Comparison of ENCODE assay signal across 24 mouse cellular contexts in the genomic region with DNA sequence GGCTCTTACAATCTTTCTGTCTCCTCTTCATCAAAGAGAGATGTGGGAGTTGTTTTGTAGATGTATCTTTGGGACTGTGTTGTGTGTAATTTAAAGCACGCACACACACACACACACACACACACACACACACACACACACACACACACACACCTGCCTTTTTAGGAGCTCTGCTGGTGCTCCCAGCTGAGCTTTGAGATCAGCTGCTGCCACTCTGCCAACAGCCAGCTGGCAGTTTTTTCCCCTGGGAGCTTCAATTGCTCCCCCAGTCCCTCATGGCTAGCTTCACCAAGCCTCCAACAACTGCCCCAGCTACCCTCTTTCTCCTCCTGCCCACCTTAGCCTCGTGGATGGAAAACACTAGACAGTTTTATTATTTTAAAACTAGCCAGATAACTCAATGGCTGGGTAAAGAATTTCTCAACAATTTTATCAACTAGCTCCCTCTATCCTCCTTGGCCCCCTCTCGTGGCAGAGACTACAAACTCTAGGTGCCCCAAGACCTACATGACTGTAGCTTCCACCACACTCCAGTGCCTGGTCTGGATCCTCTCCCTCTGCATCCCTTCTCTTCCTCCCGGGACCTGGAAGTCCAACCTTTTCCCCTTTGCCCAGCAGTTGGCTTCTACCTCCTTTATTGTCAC. TPM values are rescaled to one million over a fixed set of nuclear protein-coding genes. Genes with fewer than 3 reads are reported as not detected.
DNase-seq lines count a peak whose midpoint lies in the region; ATAC-seq and TF ChIP-seq lines count a peak whose summit lies in the region.
"Had no signal": no experiment of that assay in that cellular context is flagged by ENCODE, and none has a peak within 500 bp of the region (broad histone marks: within the 10 kb centered on the region; RNA-seq: fewer than 3 reads in every experiment).

No protein-coding gene starts in this region.

- H3K4me1 ChIP-seq in forebrain, embryonic 13.5 days, result no peaks in the 10 kb centered on the region
- H3K4me1 ChIP-seq: embryonic facial prominence, embryonic 12.5 days; heart, embryonic 10.5 days; limb, embryonic 12.5 days; liver, embryonic 15.5 days; neural tube, embryonic 13.5 days had no signal

- H3K9ac ChIP-seq in forebrain, embryonic 13.5 days, result no peak overlapping the region
- H3K9ac ChIP-seq: embryonic facial prominence, embryonic 12.5 days; limb, embryonic 12.5 days; liver, embryonic 15.5 days; neural tube, embryonic 13.5 days had no signal

- H3K27me3 ChIP-seq in forebrain, embryonic 13.5 days, result no peaks in the 10 kb centered on the region
- H3K27me3 ChIP-seq: embryonic facial prominence, embryonic 12.5 days; limb, embryonic 12.5 days; liver, embryonic 15.5 days; neural tube, embryonic 13.5 days had no signal

- 71% methylated on average over 4 of the region's 4 CpGs for WGBS in forebrain, embryonic 13.5 days

- DNase-seq in adrenal gland, postnatal 14 days, result peak; percentile 14
- DNase-seq in adrenal gland, postnatal 10 days, result no peak
- no peak for DNase-seq in layer of hippocampus, adult 2 months (ENCODE audit: low spot score in 2 of 2)
- no peak for DNase-seq in layer of hippocampus, postnatal 36 days
- peak; percentile 13 for DNase-seq in A20 (ENCODE audit: low read depth, low spot score)
- DNase-seq in thymus, postnatal 0 days (ENCODE audit: low spot score), result peak; percentile 34
- no peak for DNase-seq in frontal cortex, postnatal 10 days (ENCODE audit: low spot score in 2 of 2)
- DNase-seq: cerebellum, adult 11-12 months; heart, postnatal 14 days; kidney, adult 2 months; right cerebral cortex, postnatal 25 days had no signal

- no peaks in the 10 kb centered on the region for H3K36me3 ChIP-seq in forebrain, embryonic 13.5 days (ENCODE audit: poor library complexity, severe bottlenecking)
- H3K36me3 ChIP-seq: embryonic facial prominence, embryonic 12.5 days; heart, embryonic 10.5 days; limb, embryonic 12.5 days; liver, embryonic 15.5 days; neural tube, embryonic 13.5 days had no signal

- no peak for ATAC-seq in forebrain, embryonic 13.5 days
- ATAC-seq: hindbrain, embryonic 16.5 days had no signal

- H3K27ac ChIP-seq in layer of hippocampus, adult 2 months, result no peak overlapping the region
- no peak overlapping the region for H3K27ac ChIP-seq in forebrain, embryonic 13.5 days
- H3K27ac ChIP-seq: embryonic facial prominence, embryonic 12.5 days; heart, embryonic 10.5 days; limb, embryonic 12.5 days; liver, embryonic 15.5 days; neural tube, embryonic 13.5 days had no signal

- no peak overlapping the region for H3K4me2 ChIP-seq in forebrain, embryonic 13.5 days
- H3K4me2 ChIP-seq: embryonic facial prominence, embryonic 12.5 days; limb, embryonic 12.5 days; liver, embryonic 15.5 days; neural tube, embryonic 13.5 days had no signal

- peak; percentile 42 for TF ChIP-seq CTCF in layer of hippocampus, adult 2 months (conservative IDR thresholded peaks at IDR 0.05)

- H3K9me3 ChIP-seq in forebrain, embryonic 13.5 days (replicated peaks), result no peaks in the 10 kb centered on the region
- H3K9me3 ChIP-seq: embryonic facial prominence, embryonic 12.5 days; heart, embryonic 10.5 days; limb, embryonic 12.5 days; liver, embryonic 15.5 days; neural tube, embryonic 13.5 days had no signal

- H3K4me3 ChIP-seq in layer of hippocampus, adult 2 months, result no peak overlapping the region
- H3K4me3 ChIP-seq in forebrain, embryonic 13.5 days, result no peak overlapping the region
- H3K4me3 ChIP-seq: embryonic facial prominence, embryonic 12.5 days; heart, embryonic 10.5 days; limb, embryonic 12.5 days; liver, embryonic 15.5 days; neural tube, embryonic 13.5 days had no signal

RNA-seq across cellular contexts. Expression of a gene that starts 18.2 kb away (rescaled TPM):
- 4.2 and 6.4 TPM in 2 replicates for total RNA-seq in adrenal gland, postnatal 14 days (2021)
- 1 to 10 TPM; 5.4 to 5.9 TPM for total RNA-seq in adrenal gland, postnatal 10 days (2021)
- total RNA-seq in layer of hippocampus, adult 2 months (2021), result 10 to 100 TPM; 10.1 to 10.6 TPM
- 10 to 100 TPM in 1 of 2 experiments, 1 to 10 TPM in 1; 9.1 to 12.0 TPM for total RNA-seq in layer of hippocampus, postnatal 36 days (2021)
- polyA plus RNA-seq in thymus, postnatal 0 days (2015; fragmentation: Nextera tagmentation; extraction: Ambion mirVana), result 1.2 and 1.4 TPM in 2 replicates
- polyA plus RNA-seq in forebrain, embryonic 13.5 days (2015; fragmentation: Nextera tagmentation; extraction: Ambion mirVana), result 0.36 and 0.40 TPM in 2 replicates

RNA-seq across cellular contexts. Expression of a gene that starts 18.2 kb away (rescaled TPM):
- not detected in 2 replicates for total RNA-seq in adrenal gland, postnatal 14 days (2021)
- under 1 TPM in 1 of 2 experiments, not detected in 1; 0.09 TPM for total RNA-seq in adrenal gland, postnatal 10 days (2021)
- total RNA-seq in layer of hippocampus, adult 2 months (2021), result not detected
- total RNA-seq in layer of hippocampus, postnatal 36 days (2021), result not detected
- polyA plus RNA-seq in thymus, postnatal 0 days (2015; fragmentation: Nextera tagmentation; extraction: Ambion mirVana), result not detected in 2 replicates
- polyA plus RNA-seq in forebrain, embryonic 13.5 days (2015; fragmentation: Nextera tagmentation; extraction: Ambion mirVana), result not detected in 2 replicates
- total RNA-seq: common myeloid progenitor, adult 5-6 weeks; ES-E14; heart, postnatal 14 days; left cerebral cortex, adult 18-20 months; megakaryocyte progenitor cell, adult 5-6 weeks; midbrain, postnatal 0 days had no signal
- polyA plus RNA-seq: brain, embryonic 14.5 days; embryonic facial prominence, embryonic 12.5 days; heart, embryonic 10.5 days; hindbrain, embryonic 16.5 days; kidney, adult 2 months; limb, embryonic 12.5 days; midbrain, postnatal 0 days; neural tube, embryonic 13.5 days had no signal

RNA-seq across cellular contexts. Expression of a gene that starts 40.5 kb away (rescaled TPM):
- total RNA-seq in adrenal gland, postnatal 14 days (2021), result not detected in 2 replicates
- 10 to 100 TPM in 1 of 2 experiments, 1 to 10 TPM in 1; 5.2 to 24.5 TPM for total RNA-seq in adrenal gland, postnatal 10 days (2021)
- 1 to 10 TPM in 1 of 2 experiments, under 1 TPM in 1; 0.77 to 1.0 TPM for total RNA-seq in layer of hippocampus, adult 2 months (2021)
- total RNA-seq in layer of hippocampus, postnatal 36 days (2021), result under 1 TPM; 0.42 to 0.56 TPM
- not detected in 2 replicates for polyA plus RNA-seq in thymus, postnatal 0 days (2015; fragmentation: Nextera tagmentation; extraction: Ambion mirVana)
- not detected in 2 replicates for polyA plus RNA-seq in forebrain, embryonic 13.5 days (2015; fragmentation: Nextera tagmentation; extraction: Ambion mirVana)
- total RNA-seq: common myeloid progenitor, adult 5-6 weeks; megakaryocyte progenitor cell, adult 5-6 weeks had no signal
- polyA plus RNA-seq: hindbrain, embryonic 16.5 days; midbrain, postnatal 0 days; neural tube, embryonic 13.5 days had no signal

RNA-seq across cellular contexts. Expression of a gene that starts 50.6 kb away (rescaled TPM):
- total RNA-seq in adrenal gland, postnatal 14 days (2021), result 3.4 and 10.1 TPM in 2 replicates
- total RNA-seq in adrenal gland, postnatal 10 days (2021), result 1 to 10 TPM; 5.6 to 8.0 TPM
- total RNA-seq in layer of hippocampus, adult 2 months (2021), result 1 to 10 TPM; 1.9 to 3.0 TPM
- total RNA-seq in layer of hippocampus, postnatal 36 days (2021), result 1 to 10 TPM; 1.9 to 2.4 TPM
- 372 and 387 TPM in 2 replicates for polyA plus RNA-seq in thymus, postnatal 0 days (2015; fragmentation: Nextera tagmentation; extraction: Ambion mirVana)
- 3.2 and 3.9 TPM in 2 replicates for polyA plus RNA-seq in forebrain, embryonic 13.5 days (2015; fragmentation: Nextera tagmentation; extraction: Ambion mirVana)

Comparison
In these comparisons a context has a peak if more than half of its experiments do, and no peak if none do; other contexts are left out.
1. DNase-seq: peak in adrenal gland, postnatal 14 days (single experiment), A20 (single experiment) and thymus, postnatal 0 days (single experiment); none in adrenal gland, postnatal 10 days (single experiment), layer of hippocampus, adult 2 months (0 of 2), layer of hippocampus, postnatal 36 days (0 of 2) and frontal cortex, postnatal 10 days (0 of 2).